Mouse (Mus musculus): ENCODE data around the gene Usp7.

The Usp7 gene

GRCm38 (mm10) chr16:8791949-8792557, at the start of gene Usp7:
Gene Usp7 (minus strand): TSS chr16:8792308.
- DNase-seq = no peak

GRCm38 (mm10) chr16:8840557-8840956, 48.4 kb upstream of the Usp7 start:
- DNase-seq = no peak

GRCm38 (mm10) chr16:8838921-8839320, 46.8 kb upstream of the Usp7 start:
- DNase-seq = no peak

GRCm38 (mm10) chr16:8837595-8837994, 45.5 kb upstream of the Usp7 start:
- DNase-seq = no peak

GRCm38 (mm10) chr16:8836876-8837275, 44.8 kb upstream of the Usp7 start:
- DNase-seq = no peak

GRCm38 (mm10) chr16:8831241-8831640, 39.1 kb upstream of the Usp7 start:
- peak; percentile 61 for DNase-seq

GRCm38 (mm10) chr16:8830431-8831211, 38.5 kb upstream of the Usp7 start:
- peak; percentile 72 for DNase-seq

GRCm38 (mm10) chr16:8829564-8830359, 37.7 kb upstream of the Usp7 start, which contains the start of gene 1810013L24Rik:
Gene 1810013L24Rik (plus strand): TSS chr16:8830100.
- DNase-seq = peak; percentile 99

- DNase-seq = peak; percentile 84
Observed at GRCm38 (mm10) chr16:8828636-8829563, 36.8 kb upstream of the Usp7 start.

GRCm38 (mm10) chr16:8827366-8827765, 35.3 kb upstream of the Usp7 start:
- no peak for DNase-seq

GRCm38 (mm10) chr16:8823661-8824060, 31.6 kb upstream of the Usp7 start:
- peak; percentile 9 for DNase-seq

- DNase-seq = no peak
Observed at GRCm38 (mm10) chr16:8822586-8822985, 30.5 kb upstream of the Usp7 start.

- peak; percentile 68 for DNase-seq
Observed at GRCm38 (mm10) chr16:8821429-8821828, 29.3 kb upstream of the Usp7 start.

- peak; percentile 58 for DNase-seq
Observed at GRCm38 (mm10) chr16:8817872-8818271, 25.8 kb upstream of the Usp7 start.

GRCm38 (mm10) chr16:8810399-8811127, 18.5 kb upstream of the Usp7 start:
- DNase-seq = no peak

- DNase-seq = no peak
Observed at GRCm38 (mm10) chr16:8806703-8807102, 14.6 kb upstream of the Usp7 start.

GRCm38 (mm10) chr16:8795906-8796305, 3.8 kb upstream of the Usp7 start:
- no peak for DNase-seq

GRCm38 (mm10) chr16:8794952-8795351, 2.8 kb upstream of the Usp7 start:
- no peak for DNase-seq

GRCm38 (mm10) chr16:8790886-8791285, 1.2 kb downstream of the Usp7 start:
- DNase-seq = no peak

- DNase-seq = no peak
Observed at GRCm38 (mm10) chr16:8784753-8785152, 7.4 kb downstream of the Usp7 start.

- DNase-seq = no peak
Observed at GRCm38 (mm10) chr16:8783198-8783913, 8.8 kb downstream of the Usp7 start.
